Mouse (Mus musculus): ENCODE results near the gene Hist1h3a. TPM values are rescaled to one million over a fixed set of nuclear protein-coding genes. Genes with fewer than 3 reads are reported as not detected.
"Not testable (repeated sequence)": the region's sequence is repeated elsewhere in the genome, so short reads cannot be mapped to it uniquely, and the experiment has no call there.

The Hist1h3a gene
- polyA plus RNA-seq (2016; fragmentation: Nextera tagmentation; extraction: Ambion mirVana) = 3.5 and 3.6 TPM in 2 replicates

DNA sequence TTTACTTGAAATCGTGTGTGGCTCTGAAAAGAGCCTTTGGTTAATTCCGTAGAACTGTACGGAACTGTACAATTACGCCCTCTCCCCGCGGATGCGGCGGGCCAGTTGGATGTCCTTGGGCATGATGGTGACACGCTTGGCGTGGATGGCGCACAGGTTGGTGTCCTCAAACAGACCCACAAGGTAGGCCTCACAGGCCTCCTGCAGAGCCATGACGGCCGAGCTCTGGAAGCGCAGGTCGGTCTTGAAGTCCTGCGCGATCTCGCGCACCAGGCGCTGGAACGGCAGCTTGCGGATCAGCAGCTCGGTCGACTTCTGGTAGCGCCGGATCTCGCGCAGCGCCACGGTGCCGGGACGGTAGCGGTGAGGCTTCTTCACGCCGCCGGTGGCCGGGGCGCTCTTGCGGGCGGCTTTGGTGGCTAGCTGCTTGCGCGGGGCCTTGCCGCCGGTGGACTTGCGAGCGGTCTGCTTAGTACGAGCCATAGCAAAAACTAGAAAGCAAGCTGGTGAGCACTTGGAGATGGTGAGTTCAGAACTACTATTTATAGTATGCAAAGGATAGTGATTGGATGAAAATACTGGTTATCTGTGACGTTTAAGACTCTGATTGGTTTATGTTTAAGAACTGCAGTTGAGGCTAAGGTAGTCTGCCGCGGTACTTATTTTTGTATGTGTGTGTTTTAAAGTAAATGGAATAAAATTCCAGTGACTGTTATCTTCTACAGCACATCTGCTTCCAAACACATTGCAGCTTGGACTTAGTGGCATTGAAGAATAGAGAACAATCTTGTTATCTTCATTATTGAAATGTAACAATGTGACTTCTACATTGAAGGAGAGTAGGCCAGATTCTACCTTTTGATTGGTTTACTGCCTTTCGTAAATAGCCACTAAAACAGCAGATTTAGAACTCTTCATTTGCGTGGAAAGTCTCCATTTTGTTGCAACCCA is at the start of gene Hist1h3a:
Gene Hist1h3a, minus strand, starts transcription at position 516 of the 951 bp plus-strand sequence.
- not testable (repeated sequence) for H3K9me3 ChIP-seq; H3K27me3 ChIP-seq (replicated peaks); H3K36me3 ChIP-seq
- ATAC-seq (ENCODE audit: low FRiP score, low read depth) = peak; percentile 59
- Histone ChIP-seq H3K4me2 (replicated peaks) (peak within 1 kb of the TSS; percentile 83), H3K9ac (peak within 1 kb of the TSS; percentile 51), H3K27ac (peak within 1 kb of the TSS; percentile 42), H3K4me1 (peaks cover 22% of the 10 kb centered on the region), H3K4me3 (peak within 1 kb of the TSS; percentile 39)
- WGBS = under 1% methylated on average over 35 of the region's 52 CpGs

DNA sequence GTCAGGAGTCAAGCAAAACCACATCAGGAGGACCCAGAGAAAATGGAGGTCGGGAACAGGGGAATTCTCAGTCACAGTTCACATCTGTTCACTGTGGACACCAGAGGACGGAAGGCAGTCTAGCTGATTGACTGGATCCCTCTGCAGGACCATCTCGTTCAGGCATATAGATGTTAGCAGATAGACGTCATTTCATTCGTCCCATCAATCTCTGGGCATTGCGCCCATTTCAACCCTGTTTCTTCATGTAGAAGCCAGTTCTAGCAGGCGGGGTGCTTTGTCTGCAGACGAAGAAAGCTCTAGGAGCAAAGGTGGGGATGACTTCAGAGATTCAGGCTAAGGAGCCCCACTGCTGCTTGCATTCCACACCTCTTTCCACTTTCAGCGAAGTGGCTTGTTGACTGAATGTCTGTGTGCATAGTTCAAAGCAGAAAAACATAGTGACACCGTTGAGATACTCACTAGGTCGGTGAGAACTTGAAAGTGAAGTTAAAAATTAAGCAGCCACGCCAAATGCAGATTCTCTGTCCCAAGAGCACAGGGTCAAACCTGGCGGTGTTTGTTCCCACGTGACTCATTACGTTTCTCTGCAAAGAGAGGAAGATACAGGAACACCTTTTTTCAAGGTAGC is 44.4 kb upstream of the Hist1h3a start, which contains the start of gene Slc17a2:
Gene Slc17a2, plus strand, starts transcription at position 572 of the 631 bp plus-strand sequence.
- no peak within 1 kb of the TSS for H3K4me2 ChIP-seq (replicated peaks)
- no peak within 1 kb of the TSS for H3K27ac ChIP-seq
- H3K27me3 ChIP-seq (replicated peaks) = no peaks in the 10 kb centered on the region
- no peaks in the 10 kb centered on the region for H3K9me3 ChIP-seq
- H3K36me3 ChIP-seq = no peaks in the 10 kb centered on the region
- no peaks in the 10 kb centered on the region for H3K4me1 ChIP-seq
- ATAC-seq (ENCODE audit: low FRiP score, low read depth) = no peak
- WGBS = 89% methylated on average over 15 of the region's 15 CpGs
- H3K9ac ChIP-seq = no peak within 1 kb of the TSS
- H3K4me3 ChIP-seq = no peak within 1 kb of the TSS

DNA sequence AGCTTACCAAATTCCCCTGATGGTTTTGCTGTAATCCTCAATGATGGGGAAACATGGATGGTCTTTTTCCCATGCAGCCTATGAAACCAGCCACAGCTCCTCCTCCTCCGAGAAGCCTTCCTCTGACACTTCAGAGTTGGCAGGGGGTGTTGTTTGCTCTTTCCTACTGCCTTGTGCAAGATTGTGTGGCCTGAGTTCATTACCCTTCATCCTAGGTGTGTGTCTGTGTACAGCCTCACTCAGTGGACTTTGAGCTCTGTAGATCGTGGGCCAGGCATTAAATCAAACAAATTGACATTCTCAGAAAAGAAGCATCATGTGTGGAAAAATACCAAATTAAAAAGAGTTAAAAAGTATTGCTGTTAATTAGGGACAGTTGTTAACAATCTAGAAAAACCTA is 42.3 kb upstream of the Hist1h3a start:
- no peak overlapping the region for H3K9ac ChIP-seq
- no peak overlapping the region for H3K4me3 ChIP-seq
- no peak overlapping the region for H3K4me2 ChIP-seq (replicated peaks)
- no peaks in the 10 kb centered on the region for H3K27me3 ChIP-seq (replicated peaks)
- no peaks in the 10 kb centered on the region for H3K9me3 ChIP-seq
- H3K27ac ChIP-seq = no peak overlapping the region
- H3K36me3 ChIP-seq = no peaks in the 10 kb centered on the region
- ATAC-seq (ENCODE audit: low FRiP score, low read depth) = no peak
- no peaks in the 10 kb centered on the region for H3K4me1 ChIP-seq
- 79% methylated on average over 2 of the region's 2 CpGs for WGBS

DNA sequence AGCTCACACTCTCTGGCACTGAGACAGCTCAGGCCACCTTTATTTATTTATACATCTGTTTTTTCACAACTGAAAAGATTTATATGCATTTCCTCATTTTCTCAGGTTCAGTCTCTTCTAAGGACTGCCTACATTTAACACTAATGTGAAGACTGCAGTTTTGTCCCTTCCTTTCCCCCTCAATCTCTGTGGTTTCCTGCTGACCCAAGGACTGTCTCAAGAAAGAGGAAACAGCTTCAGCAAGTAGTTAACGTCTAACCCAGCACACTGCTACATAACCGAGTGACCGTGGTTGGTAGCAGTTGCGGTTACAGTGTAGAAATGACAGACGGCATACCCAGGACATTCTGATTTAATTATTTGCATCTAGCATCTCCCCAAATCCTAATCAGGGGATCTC is 37.2 kb upstream of the Hist1h3a start:
- no peak overlapping the region for H3K9ac ChIP-seq
- no peak overlapping the region for H3K27ac ChIP-seq
- no peaks in the 10 kb centered on the region for H3K9me3 ChIP-seq
- ATAC-seq (ENCODE audit: low FRiP score, low read depth) = no peak
- H3K4me1 ChIP-seq = no peaks in the 10 kb centered on the region
- H3K27me3 ChIP-seq (replicated peaks) = no peaks in the 10 kb centered on the region
- H3K4me3 ChIP-seq = no peak overlapping the region
- no peak overlapping the region for H3K4me2 ChIP-seq (replicated peaks)
- 83% methylated on average over 5 of the region's 5 CpGs for WGBS
- H3K36me3 ChIP-seq = no peaks in the 10 kb centered on the region

DNA sequence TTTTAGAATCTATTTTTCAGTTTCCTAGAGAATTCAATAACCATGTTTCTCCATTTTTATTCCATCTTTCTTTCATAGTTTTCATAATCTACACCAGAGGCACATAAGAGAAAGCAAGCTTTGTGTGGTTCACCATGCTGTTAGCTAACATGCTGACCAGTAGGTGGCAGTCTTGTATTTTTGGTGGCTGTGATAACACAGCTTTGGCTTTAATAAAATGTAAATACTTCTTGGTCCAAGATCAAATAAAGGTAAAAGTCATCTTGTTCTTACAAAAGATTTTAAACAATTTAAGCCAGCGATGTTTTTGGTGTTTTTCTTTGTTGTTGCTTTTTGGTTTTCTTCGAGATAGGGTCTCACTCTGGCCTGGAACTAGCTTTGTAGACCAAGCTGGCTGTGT is 30.3 kb upstream of the Hist1h3a start:
- WGBS = 48% methylated on average over 2 of the region's 2 CpGs
- Histone ChIP-seq H3K36me3 (no peaks in the 10 kb centered on the region), H3K9me3 (no peaks in the 10 kb centered on the region), H3K27ac (no peak overlapping the region), H3K4me2 (replicated peaks) (no peak overlapping the region), H3K4me3 (no peak overlapping the region), H3K4me1 (no peaks in the 10 kb centered on the region), H3K27me3 (replicated peaks) (no peaks in the 10 kb centered on the region), H3K9ac (no peak overlapping the region)
- peak; percentile 58; the same call in 1 of the 2 replicates for ATAC-seq (ENCODE audit: low FRiP score, low read depth)

DNA sequence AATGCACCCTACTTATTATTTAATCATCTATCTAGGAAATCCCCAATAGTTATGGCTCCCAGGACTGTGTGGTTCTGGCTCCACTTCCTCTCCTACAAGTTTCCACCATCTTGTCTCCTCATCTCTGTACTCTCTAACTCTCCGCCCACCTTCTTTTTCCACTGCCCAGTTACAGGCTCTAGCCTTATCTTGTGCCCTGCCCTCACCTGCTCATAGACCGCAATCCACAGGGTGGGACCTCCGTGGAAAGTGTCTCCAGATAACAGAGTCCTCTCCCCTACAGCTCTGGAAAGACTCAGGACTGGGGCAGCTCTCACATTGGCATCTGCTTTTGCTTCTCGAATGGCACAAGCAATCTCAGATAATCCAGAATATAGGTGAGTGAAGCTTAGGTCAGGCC is 16.8 kb upstream of the Hist1h3a start:
- Histone ChIP-seq H3K9me3 (no peaks in the 10 kb centered on the region), H3K27ac (no peak overlapping the region), H3K27me3 (replicated peaks) (no peaks in the 10 kb centered on the region), H3K4me1 (no peaks in the 10 kb centered on the region), H3K4me2 (replicated peaks) (no peak overlapping the region), H3K36me3 (no peaks in the 10 kb centered on the region), H3K4me3 (no peak overlapping the region), H3K9ac (no peak overlapping the region)
- 86% methylated on average over 4 of the region's 4 CpGs for WGBS
- no peak for ATAC-seq (ENCODE audit: low FRiP score, low read depth)

DNA sequence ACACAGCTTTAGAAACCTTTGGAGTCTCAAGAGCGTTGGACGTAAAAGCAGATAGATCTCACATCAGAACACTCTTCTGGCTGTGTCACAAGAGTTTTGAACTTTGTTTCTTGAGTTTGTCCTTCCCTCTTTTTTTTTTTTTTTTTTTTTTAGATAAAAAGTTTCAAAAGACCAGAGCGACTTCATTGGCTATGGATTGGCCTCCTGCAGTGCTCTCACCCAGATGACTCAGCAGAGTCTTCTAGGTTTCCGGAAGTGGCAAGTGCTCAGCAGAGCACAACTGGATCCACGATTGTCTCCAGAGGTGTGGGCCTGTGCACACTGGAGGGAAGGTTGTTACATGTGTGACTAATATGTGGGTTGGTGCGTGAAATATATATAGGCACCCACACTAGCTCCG is 16.2 kb upstream of the Hist1h3a start:
- no peak overlapping the region for H3K9ac ChIP-seq
- H3K4me1 ChIP-seq = no peaks in the 10 kb centered on the region
- no peaks in the 10 kb centered on the region for H3K36me3 ChIP-seq
- WGBS = 92% methylated on average over 7 of the region's 7 CpGs
- no peaks in the 10 kb centered on the region for H3K27me3 ChIP-seq (replicated peaks)
- H3K9me3 ChIP-seq = no peaks in the 10 kb centered on the region
- ATAC-seq (ENCODE audit: low FRiP score, low read depth) = no peak
- H3K4me3 ChIP-seq = no peak overlapping the region
- no peak overlapping the region for H3K4me2 ChIP-seq (replicated peaks)
- no peak overlapping the region for H3K27ac ChIP-seq

DNA sequence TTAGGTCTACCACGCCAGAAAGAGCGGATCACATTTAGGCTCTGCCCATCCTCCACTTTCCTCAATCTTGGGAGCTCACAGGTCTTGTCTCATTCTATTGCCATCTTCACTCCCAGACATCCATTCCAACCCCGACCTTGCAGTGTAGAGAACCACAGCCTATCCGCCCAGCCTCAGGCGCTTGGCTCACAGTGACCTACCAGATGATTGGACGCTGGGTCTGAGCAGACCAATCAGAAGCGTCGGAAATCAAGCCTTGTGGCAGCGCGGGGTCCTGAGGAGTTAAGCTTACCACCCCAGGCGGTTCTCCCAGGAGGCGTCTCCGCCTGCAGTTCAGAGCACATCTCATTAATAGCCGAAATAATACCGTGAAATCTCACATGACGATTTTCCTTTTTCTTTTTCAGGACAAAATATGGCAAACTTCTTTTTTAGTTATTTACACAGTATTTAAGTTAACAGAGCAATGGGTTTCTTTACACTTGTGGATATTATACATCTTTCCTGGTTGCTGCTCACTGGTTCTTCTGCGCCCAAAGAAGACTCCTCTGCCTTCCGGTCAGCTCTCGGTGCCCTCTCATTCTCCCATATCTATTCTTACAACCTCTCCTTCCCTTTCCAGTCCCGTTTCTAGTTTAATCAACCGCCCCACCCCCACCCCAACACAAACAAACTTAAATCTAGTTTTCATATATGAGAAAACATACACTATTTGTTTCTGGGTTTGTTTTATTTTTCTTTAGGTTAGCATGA is 10.6 kb upstream of the Hist1h3a start:
- Histone ChIP-seq H3K9me3 (no peaks in the 10 kb centered on the region), H3K9ac (no peak overlapping the region), H3K27me3 (replicated peaks) (no peaks in the 10 kb centered on the region), H3K4me3 (no peak overlapping the region), H3K4me1 (peaks cover 6% of the 10 kb centered on the region), H3K27ac (no peak overlapping the region), H3K36me3 (no peaks in the 10 kb centered on the region), H3K4me2 (replicated peaks) (peak overlapping the region; percentile 41)
- peak; percentile 90 for ATAC-seq (ENCODE audit: low FRiP score, low read depth)
- WGBS = 32% methylated on average over 21 of the region's 21 CpGs

DNA sequence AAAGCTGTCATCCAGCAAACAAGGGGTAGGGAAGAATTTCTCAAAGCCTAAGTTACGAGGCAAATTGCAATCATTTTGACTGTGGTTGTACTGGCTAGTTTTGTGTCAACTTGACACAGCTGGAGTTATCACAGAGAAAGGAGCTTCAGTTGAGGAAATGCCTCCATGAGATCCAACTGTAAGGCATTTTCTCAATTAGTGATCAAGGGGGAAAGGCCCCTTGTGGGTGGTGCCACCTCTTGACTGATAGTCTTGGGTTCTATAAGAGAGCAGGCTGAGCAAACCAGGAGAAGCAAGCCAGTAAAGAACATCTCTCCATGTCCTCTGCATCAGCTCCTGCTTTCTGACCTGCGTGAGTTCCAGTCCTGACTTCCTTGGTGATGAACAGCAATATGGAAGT is 7.4 kb upstream of the Hist1h3a start, which contains the start of gene Trim38:
Gene Trim38, plus strand, starts transcription at position 301 of the 400 bp plus-strand sequence.
- H3K4me3 ChIP-seq; H3K9ac ChIP-seq; H3K36me3 ChIP-seq; H3K4me2 ChIP-seq (replicated peaks); H3K27ac ChIP-seq; H3K4me1 ChIP-seq; H3K27me3 ChIP-seq (replicated peaks); ATAC-seq (ENCODE audit: low FRiP score, low read depth); H3K9me3 ChIP-seq: not testable (repeated sequence)
- 81% methylated on average over 2 of the region's 2 CpGs for WGBS

DNA sequence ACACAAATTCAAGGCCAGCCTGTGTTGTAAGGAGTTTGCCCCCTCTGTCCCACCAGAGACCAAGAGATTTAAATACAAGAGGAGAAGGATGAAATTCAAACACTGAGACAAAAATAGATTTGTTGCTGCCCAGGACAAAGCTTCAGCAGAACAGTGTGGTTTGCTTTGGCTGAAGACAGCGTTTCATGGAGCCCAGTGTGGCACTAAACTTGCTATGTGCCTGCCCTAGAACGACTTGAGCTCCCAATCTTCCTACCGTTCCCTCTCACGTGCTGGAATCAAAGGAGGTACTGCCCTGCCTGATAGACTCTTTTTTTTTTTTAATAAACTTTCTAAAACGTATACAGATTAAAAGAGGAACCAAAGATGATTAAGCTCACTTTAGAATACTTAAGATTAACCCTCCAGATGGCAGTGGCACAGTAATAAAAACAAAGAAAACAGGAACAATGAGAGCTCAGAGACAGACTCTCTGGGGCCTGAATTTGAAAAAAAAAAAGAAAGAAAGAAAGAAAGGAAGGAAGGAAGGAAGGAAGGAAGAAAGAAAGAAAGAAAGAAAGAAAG is 6.7 kb upstream of the Hist1h3a start:
- Histone ChIP-seq H3K9me3 (no peaks in the 10 kb centered on the region), H3K4me2 (replicated peaks) (no peak overlapping the region), H3K27me3 (replicated peaks) (no peaks in the 10 kb centered on the region), H3K27ac (no peak overlapping the region), H3K4me1 (peaks cover 12% of the 10 kb centered on the region), H3K9ac (no peak overlapping the region), H3K4me3 (no peak overlapping the region), H3K36me3 (no peaks in the 10 kb centered on the region)
- 56% methylated on average over 5 of the region's 5 CpGs for WGBS
- no peak for ATAC-seq (ENCODE audit: low FRiP score, low read depth)

DNA sequence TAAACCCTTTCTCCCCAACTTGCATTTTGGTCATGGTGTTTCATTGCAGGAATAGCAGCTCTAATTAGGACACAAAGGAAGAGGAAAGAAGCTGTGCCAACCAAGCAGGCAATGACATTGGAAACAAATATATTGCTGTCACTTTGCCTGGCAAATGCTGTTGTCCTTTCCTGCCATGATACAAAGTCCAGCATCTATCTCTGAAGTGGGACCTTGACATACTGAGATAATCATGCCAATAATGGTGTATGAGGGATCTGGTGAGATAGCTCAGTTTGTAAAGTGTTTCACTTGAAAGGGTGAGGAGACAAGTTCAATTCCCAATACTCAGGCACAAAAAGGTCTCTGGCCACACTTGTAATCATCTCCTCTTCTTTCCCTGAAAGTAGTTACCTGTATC is 4.6 kb upstream of the Hist1h3a start:
- ATAC-seq (ENCODE audit: low FRiP score, low read depth) = no peak
- H3K36me3 ChIP-seq = no peaks in the 10 kb centered on the region

DNA sequence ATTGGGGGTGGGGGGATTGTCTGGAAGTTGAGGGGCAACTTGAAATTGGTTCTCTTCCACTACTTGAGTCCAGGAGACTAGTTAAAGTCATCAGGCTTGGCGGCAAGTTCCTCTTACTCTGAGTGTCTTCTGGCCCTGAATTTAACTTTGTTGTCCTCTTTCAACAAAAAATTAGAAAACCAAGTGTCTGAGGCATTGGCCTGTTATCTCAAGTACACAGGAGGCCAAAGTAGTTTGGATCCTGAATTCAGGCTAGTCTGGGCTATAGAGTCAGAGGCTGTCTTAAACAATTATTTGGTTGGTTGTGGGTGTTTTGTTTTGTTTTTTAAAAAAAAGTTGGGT is 3.0 kb upstream of the Hist1h3a start:
- 56% methylated on average over 1 of the region's 1 CpGs for WGBS
- Histone ChIP-seq H3K4me1 (peaks cover 18% of the 10 kb centered on the region), H3K9me3 (no peaks in the 10 kb centered on the region), H3K4me2 (replicated peaks) (no peak overlapping the region), H3K27me3 (replicated peaks) (no peaks in the 10 kb centered on the region), H3K36me3 (no peaks in the 10 kb centered on the region), H3K9ac (no peak overlapping the region), H3K27ac (no peak overlapping the region), H3K4me3 (no peak overlapping the region)
- ATAC-seq (ENCODE audit: low FRiP score, low read depth) = no peak

More for the DNA sequence above, 4.6 kb upstream of the Hist1h3a start:
- no peak overlapping the region for H3K9ac ChIP-seq
- H3K9me3 ChIP-seq = no peaks in the 10 kb centered on the region
- no peaks in the 10 kb centered on the region for H3K27me3 ChIP-seq (replicated peaks)
- H3K4me3 ChIP-seq = no peak overlapping the region
- H3K27ac ChIP-seq = no peak overlapping the region
- no peak overlapping the region for H3K4me2 ChIP-seq (replicated peaks)
- H3K4me1 ChIP-seq = peaks cover 14% of the 10 kb centered on the region

All from neural tube, embryonic 12.5 days (tissue).